Mouse (Mus musculus) right cerebral cortex, postnatal 25 days (tissue): ENCODE data around the gene Dglucy.
A peak's percentile ranks its signal among the peaks of the same experiment; 100 is the strongest.

ENCODE experiments used
- DNase-seq: peaks from one replicate; pipeline ENCODE4 v3.0.0; 2022

Dglucy gene

DNA sequence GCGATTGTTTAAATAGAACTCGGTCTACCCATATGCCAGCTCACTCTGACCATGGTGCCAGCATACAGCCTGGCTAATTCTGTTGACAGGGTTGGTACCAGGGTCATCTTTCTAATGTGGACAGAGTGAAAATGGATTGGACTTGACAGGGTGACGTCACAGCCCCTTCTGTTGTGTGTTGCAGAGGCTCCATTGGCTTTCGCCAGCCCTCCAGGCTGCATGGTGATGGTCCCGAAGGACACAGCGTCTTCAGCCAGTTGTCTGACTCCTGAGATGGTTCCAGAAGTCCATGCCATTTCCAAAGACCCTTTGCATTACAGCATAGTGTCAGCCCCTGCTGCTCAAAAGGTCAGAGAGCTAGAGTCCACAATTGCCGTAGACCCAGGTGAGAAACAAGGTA is 65.7 kb downstream of the Dglucy start:
- DNase-seq, result no peak

DNA sequence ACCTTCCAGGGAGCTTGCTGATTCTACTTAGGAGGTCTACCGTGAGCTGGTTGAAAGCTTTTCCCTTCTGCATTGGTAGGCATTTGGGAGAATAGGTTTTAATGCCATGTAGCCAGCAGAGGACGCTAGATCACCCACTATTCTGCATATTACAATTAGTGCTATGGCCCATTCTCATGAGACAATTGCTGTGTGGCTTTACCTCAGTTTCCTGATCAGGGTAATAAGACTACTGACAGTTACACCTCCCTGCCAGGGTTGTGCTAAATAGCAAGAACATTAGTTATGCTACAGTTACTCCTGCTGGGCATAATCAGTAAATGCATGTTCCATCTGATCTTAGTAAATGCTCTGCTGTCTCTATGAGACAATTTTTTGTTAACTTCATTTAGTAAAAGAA is 67.0 kb downstream of the Dglucy start:
- DNase-seq, result no peak

DNA sequence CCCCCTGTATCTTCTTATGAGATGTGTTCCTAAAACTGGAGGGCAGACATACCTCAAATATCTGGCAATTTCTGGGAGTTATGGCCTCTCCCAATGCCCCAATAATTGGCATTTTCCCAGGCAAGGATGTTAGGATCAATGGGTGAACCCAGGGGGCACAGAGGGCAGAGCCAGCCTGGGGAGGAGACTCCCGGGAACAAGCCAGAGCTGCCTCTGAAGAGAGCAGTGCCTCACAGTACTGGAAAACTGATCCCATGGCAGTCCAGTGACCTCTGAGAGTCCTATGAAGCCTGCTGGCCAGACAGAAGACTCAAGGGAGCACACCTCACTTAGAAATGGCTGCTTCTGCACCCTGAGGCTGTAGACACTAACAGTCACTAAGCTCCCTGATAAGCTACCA is 67.7 kb downstream of the Dglucy start:
- DNase-seq, result no peak

DNA sequence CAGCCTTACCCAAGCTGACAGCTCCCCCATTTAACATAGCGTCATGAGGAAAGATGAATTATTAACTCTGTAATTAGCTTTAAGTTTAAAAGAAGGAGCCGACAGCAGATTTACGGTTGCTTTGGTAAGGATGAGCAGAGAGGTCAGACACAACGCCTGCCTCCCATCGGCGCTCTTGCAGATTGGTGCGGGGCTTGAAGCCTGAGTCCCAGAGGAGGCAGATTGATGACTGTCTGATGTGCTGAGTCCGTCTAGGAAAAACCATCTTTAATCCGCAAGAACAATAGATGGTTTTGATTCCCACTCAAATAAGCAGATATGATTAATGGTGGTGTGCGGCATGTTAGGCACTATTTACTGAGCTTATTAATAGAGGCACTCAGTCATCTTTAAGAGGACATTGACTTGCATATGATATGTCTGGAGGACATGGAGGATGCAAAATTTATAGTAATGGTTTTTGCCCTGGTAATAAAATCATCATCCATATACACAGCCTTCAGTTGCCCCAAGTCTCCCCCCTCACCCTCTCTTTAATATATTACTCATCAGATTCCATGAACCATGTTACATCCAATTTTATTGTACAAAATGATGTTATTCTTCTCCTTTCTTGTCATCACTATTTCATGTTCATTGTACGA is 68.7 kb downstream of the Dglucy start:
- no peak for DNase-seq

DNA sequence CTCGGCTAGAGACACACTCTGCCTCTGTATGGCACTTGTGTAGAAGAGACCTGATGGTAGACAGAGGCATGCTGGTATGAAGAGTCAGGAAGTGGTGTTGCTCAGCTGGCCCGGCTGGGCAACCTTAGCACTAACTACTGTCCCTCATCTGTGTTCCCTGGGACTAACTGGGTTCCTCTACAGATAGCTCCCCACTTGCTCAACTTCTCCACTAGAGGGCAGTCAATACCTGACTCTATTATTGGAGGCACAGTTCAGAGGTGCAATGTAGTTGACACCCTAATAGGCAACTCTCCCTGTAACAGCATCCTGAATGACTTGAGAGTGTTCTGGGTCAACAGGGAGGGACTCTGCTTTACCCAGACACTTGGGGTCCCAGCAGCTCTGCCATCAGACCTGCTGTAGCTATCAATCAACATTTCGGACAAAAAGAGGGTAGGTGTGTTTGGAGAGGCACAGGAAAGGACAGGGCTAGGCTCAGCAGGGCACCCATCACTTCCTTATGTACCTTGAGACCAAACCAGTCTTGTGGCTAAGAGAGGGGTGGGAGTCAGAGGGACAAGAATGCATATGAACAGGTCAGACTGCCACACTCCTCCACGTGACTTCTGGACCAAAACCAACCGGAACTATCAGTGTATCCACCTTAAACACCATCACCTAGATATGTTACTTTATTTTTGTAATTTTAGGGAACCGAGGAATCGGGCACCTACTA is 70.7 kb downstream of the Dglucy start:
- DNase-seq, result no peak

DNA sequence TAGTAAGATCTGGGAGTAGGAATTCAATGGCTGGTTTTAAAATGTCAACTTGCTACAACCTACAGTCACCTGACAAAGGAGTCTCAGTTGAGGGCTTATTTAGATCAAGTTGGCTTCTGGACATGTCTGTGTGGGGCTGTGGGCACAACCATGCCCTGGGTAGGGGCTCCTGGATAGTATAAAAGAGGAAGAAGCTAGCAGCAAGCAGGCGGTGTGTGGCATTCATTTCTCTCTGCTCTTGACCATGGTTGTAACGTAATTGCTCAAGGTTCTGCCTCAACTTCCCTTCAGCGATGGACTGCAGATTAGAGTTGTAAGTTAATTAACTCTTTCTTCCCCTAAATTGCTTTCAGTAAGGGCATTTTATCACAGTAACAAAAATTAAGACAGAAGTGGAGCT is 73.5 kb downstream of the Dglucy start:
- no peak for DNase-seq

DNA sequence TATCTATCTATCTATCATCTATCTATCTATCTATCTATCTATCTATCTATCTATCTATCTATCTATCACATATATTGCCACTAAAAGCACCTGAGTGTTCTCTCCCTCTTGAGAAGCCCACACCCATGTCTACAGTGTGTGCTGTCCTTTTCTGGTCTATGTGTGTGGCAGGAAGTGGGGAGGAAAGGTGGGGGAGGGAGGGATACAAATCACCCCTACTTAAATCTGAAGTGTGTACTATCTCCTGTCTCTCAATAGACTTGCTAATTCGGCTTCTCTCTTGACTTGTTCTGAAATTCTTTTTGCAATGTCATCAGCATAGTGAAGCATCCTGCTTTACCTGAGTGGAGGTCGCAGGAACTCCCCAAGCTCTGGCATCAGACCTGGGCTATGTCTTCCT is 77.5 kb downstream of the Dglucy start:
- no peak for DNase-seq

DNA sequence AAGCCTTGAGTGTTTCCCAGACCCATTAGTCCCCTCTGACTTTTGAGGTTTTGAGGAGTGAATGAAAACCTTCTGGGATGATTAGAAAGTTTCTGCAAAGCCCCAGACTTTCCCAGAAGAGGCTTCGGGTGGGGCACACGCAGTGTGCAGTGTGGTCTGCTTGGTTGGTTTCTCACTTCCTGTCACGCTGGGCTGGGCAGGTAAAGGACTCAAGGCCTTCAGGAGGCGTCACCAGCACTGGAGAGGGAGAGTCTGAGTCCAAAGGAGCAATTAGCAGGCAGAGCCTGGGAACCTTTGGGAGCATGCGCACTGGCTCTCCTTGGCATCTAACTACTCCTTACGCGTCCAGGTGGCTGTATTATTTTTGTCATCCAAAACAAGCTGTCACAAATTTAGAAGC is 78.9 kb downstream of the Dglucy start:
- DNase-seq, result no peak

DNA sequence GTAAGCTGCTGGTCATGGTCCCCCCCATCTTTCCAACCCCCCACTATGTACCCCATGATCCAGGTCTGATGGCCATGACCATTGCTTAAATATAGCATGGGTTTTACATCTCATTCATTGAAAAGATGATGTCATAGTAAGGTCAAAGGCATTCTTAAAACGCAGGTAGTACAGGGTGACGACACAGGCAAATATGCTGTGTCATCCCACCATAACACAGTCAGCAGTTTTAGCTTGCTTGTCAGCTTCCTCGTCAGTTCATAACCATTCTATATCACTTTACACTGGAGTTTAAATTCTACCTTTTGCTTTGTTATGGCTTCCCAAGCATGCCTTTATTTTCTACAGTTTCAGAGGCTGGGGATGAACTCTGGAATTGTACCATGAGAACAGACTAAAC is 83.4 kb downstream of the Dglucy start:
- DNase-seq, result no peak

DNA sequence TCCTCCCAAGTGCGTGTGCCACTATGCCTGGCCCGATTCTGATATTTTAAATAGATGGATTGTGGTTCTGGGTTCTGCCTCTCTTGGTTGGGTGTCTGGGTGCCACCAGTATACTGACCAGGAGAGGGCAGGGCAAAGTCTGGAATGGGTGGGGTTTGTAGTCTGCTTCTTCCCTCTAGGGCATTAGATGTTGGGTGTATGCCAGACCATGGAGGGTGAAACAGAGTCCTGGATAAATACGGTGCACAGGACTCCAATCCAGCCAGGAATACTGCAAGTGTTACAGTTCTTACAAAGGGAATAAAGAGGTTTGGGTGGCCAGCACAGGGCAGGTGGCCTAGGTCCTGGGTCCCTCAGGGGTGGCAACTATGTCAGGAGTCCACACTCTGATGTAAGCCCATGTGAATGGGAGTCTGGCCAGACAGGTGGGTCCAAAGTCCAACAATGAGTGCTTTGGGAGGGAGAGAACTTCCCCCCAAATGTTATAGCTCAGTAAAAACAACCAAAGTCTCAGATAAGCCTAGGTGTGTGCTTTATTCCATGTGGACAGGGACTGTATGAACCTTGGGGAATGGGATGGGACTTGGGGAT is 84.1 kb downstream of the Dglucy start:
- DNase-seq, result no peak

DNA sequence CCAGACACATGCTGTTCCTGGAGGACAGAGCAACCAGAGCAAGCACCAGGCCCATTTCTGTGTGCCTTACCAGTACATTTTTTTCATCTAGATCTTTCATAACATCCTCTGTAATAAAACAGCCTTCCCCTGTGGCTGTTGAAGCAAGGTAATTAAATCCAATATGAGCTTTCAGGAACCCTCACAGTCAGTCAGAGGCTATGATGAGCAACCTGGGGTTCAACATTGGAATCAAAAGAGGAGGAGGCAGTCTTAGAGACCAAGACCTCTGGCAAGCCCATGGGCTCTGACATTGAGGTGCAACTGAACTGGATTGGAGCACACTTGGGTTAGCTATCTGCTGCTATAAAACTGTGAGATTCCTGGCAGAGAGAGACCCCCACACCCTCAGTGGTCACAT is 86.2 kb downstream of the Dglucy start:
- no peak for DNase-seq

DNA sequence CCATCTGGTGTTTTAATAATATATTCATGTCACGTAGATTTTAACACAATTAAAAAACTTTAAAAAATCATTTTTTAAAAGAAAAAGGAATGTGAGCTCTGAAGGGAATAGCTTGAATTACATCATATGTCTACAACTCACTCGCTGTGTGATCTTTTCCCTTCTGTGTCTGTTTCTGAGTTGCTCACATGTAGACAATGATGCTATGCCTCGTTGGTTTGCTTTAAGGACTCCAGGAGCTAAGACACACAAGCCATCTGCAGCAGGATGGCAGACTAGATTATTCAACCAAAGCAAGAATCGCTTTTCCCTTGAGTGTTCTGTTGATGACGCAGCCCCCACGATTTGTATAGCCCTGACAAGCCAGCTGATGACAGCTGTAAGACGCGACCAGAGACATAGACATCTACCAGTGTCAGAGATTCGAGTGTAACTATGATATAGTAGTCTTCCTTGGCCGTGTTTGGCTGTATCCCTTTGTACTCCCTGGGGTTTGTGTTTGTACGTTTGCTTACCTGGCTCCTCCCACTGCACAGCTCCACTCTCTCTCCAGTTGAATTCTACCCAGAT is 86.7 kb downstream of the Dglucy start:
- DNase-seq, result no peak

DNA sequence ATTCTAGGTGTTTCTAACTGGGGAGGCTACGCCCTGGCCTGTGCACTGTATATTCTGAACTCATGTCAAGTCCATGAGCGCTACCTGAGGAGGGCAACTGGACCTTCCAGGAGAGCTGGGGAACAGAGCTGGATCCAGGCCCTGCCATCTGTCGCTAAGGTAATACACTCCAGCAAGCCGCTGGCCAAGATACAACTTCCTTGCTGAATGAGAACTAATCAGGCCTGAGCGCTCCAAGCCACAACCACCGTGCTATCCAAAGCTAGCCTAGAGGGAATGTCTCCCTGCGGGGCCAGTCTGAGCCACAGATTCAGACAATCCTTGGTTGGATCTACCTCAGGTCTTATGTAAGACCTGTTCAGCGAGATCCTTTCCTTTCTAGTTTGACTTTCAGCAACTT is 88.2 kb downstream of the Dglucy start:
- no peak for DNase-seq

DNA sequence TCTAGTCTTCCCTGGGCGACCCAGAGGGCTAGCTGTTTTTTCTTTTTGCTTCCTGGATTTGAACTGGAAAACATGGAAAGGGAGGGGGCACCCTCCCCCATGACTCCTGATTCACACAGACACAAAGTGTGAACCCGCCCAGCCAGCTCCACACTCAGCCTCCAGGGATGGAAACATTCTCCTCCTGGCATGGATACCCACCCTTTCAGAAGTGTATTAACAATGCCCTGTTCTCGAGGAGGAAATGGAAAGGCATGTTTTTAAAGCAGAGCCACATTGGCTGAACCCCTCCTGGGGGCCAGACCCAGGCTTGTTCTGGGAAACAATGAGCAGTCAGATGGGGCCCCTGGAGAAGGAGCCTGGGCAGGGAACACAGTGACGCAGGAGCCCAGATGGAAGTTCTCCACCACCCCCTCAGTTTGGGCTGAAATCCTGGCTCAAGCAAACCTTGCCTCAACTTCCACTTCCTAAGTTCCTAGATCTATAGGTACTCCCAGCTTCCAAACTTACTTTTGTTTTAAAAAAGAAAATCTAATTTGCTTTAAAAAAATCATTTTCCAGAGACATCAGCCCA is 89.3 kb downstream of the Dglucy start:
- DNase-seq, result no peak

DNA sequence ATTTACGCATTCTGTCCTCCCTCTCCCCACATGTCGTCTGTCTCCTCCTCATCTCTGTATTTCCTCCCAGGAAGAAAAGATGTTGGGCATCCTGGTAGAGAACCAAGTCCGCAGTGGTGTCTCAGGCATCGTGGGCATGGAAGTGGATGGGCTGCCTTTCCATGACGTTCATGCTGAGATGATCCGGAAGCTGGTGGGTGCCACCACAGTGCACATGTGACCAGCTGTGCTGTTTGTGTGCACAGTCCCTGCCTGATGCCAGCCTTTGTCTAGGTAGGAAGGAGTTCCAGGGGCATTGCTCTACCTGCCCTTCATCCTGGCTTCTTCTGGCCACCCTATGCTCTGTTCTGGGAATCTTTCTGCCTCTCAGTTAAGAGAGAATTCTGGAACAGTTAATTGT is 92.4 kb downstream of the Dglucy start:
- DNase-seq, result no peak

DNA sequence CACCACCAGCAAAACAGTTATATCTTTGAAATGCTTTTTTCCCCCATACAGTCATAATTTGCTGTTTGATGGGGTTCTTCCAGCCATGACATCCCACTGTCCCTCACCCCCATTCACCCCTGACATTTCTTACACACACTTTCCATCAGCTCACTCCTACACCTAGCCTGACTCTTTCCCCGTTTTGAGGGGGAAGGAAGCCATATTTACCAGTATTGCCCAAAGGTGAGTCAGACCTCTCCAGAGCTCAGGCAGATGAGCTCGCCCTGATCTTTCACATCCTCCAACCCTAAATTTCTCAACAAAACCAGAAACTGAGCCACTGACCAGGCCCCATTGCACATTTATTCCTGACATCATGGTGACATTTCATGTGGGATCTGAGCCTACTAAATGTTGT is 93.0 kb downstream of the Dglucy start:
- no peak for DNase-seq

DNA sequence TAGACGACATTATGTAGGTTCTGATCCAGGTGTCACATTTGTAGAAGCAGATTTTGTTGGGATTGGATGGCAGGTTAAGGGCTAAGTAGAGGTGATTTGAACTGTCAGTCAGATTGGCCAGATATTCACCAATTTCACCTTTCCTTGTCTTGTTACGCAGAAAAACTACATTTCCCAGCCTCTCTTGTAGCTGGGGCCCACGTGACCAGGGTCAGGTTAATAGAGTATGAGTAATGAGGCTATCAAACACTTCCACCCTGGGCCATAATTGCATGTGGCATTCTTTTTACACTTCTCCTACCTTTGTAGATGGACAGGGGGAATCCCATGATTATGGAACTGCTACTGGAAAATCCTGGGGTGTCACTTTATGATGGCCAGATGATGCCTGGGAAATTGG is 94.8 kb downstream of the Dglucy start:
- no peak for DNase-seq

DNA sequence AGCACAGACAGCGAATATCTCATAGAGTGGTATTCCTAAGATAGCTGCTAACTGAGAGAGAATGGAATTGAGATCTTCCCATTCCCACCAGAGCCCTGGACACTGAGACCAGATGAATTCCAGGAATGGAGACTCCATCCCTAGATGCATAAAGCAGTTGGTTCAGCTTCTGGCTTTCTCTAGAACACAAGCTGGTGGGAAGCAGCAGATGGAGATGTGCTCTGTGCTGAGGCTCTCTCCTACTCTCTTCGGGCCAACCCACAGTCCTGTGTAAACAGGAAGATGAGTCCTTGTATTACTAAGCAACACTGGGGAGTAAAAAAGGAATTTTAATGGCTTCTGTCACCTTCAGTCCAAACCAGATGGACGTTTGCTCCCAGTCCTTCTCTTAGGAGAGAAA is 96.7 kb downstream of the Dglucy start:
- peak; percentile 35 for DNase-seq

DNA sequence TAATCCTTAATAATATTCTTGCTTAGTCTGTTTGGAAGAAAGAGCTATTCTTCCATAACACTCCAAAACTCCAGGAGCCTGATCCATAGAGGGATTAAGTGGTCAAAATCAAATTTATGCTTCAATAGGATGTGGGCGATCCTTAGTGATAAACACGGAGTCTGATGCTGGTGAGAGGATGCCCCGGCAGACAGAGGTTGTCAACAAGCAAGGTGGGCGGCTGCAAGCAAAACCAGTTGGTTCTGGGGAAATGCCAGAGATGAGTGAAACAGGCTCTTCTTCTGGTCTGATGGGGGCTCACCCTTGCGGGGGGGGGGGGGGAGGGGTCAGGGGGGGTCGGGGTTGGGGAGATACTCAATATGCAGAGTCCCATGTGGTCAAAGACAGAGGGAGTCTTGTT is 97.1 kb downstream of the Dglucy start:
- DNase-seq, result no peak

DNA sequence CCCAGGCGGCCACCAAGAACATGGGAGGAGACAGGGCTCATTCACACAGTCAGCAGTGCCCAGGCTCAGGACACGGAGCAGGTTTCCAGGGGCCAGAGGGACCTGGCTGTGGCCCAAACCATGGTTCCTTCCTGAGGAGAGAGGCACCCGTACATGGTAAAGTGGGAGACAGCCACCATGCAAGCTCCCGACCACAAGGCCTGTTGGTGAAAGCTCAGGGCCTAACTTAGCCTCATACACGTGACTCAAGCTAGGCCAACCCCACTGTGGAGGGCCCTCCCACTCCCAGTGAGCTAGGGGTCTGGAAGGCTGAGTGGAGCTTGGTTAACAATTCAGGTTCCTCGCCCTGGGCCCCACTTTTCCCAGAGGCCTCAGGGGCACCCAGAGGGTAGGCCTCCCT is 99.1 kb downstream of the Dglucy start:
- no peak for DNase-seq

DNA sequence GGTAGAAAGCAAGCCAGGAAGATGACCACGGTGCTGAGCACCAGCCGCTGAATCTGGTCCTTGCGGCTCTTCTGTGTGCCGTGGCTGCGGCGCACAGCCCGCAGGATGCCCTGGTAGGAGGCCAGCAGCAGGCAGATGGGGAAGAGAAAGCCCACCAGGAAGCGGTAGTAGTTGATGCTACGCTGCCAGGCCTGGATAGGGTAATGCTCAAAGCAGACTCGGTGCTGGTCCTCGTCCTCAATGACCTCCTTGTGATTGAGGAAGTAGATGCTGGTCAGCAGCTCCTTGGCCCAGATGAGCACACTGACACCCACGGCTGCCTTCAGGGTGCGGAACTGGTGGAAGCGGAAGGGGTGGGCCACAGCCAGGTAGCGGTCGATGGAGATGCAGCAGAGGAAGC is 99.7 kb downstream of the Dglucy start:
- DNase-seq, result no peak

DNA sequence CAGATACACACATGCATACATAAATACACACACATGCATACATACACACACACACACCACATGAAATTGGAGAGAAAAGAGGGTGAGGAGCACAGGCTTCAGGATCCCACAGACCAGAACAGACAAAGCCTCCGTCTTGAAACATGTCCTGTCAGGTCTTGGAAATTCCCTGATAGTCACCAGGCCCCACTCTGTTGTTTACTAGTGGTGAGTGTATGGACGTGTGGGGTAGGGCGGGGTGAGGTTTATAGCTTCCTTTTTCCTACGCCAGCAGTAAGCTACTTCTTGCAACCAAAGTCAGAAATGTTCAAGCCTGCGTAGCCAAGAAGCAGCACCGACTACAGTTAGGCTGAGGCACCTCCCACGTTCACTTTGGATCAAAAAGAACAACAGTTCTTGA is 104.3 kb downstream of the Dglucy start:
- DNase-seq, result no peak

DNA sequence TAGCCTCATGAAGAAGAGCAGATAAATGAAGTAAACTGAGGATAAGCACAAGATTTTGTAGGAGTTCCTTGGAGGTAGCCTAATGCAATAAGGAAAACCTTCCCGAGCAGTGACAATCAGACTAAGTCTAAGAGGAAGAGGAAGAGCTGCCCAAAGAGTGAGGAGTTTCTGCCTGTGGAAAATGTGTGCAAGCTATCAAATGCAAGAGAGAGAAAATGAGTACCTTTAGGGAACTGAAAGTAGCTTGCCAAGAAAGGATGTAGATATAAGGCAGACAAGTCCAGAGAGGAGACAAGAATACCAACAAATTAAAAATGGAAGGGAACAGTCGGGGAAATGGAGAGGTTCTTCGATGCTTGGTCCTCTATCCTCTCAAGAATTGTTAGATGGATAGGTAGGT is 106.7 kb downstream of the Dglucy start:
- no peak for DNase-seq

DNA sequence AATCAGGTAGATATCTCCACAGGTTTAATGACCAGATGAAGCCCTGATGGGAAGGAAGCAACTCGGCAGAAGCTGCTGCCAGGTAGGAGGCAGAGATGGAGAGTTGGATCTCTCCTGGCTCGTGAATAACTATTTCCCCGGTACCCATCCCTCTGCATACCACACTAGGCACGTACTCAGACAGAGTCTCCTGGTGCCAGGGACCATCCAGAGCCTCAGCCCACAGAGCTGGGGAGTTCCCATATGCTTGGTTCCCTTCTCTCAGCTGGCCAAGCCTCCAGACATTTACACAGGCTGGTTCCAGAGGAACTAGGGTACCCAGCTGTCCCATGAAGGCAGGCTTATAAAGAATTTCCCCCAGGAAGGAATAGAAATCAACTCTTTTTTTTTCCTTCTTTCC is 108.0 kb downstream of the Dglucy start:
- peak; percentile 51 for DNase-seq
